Mouse (Mus musculus) C2C12 (cell line): ENCODE results near the gene Aebp1. TPM values are rescaled to one million over a fixed set of nuclear protein-coding genes. Genes with fewer than 3 reads are reported as not detected.

ENCODE experiments used
- H3K27me3 ChIP-seq: one replicate; pipeline ENCODE4 v1.6.1; 2011; ENCODE audit not compliant: control insufficient read depth, insufficient read depth, insufficient read length
- H3K36me3 ChIP-seq: one replicate; pipeline ENCODE4 v1.6.1; 2011; ENCODE audit not compliant: control insufficient read depth, insufficient read depth
- H3K4me3 ChIP-seq: one replicate; pipeline ENCODE4 v1.5.1; 2011; ENCODE audit warnings: mild to moderate bottlenecking, control low read depth; ENCODE audit not compliant: poor library complexity, insufficient read depth, severe bottlenecking
- H3K79me2 ChIP-seq: one replicate; pipeline ENCODE4 v1.6.1; 2011; ENCODE audit not compliant: control insufficient read depth, insufficient read depth
- H3K79me3 ChIP-seq: one replicate; pipeline ENCODE4 v1.6.1; 2011; ENCODE audit warnings: low read depth, control low read depth
- H3ac ChIP-seq: one replicate; pipeline ENCODE3; 2011; ENCODE audit warnings: low read depth; ENCODE audit not compliant: control insufficient read depth, insufficient read length
- CEBPB ChIP-seq: IDR thresholded peaks from one replicate; pipeline ENCODE4 v1.6.1; 2011; ENCODE audit warnings: low read depth, mild to moderate bottlenecking, control low read depth, moderate library complexity
- CTCF ChIP-seq: IDR thresholded peaks from one replicate; pipeline ENCODE4 v1.5.1; 2011; ENCODE audit not compliant: control insufficient read depth, insufficient read depth, insufficient read length
- FOSL1 ChIP-seq: IDR thresholded peaks from one replicate; pipeline ENCODE4 v1.8.0; 2011; ENCODE audit warnings: mild to moderate bottlenecking, low read length; ENCODE audit not compliant: poor library complexity, insufficient read depth, severe bottlenecking
- MAX ChIP-seq: IDR thresholded peaks from one replicate; pipeline ENCODE4 v1.6.1; 2011; ENCODE audit warnings: mild to moderate bottlenecking, control low read depth
- MYOD1 ChIP-seq: IDR thresholded peaks from one replicate; pipeline ENCODE4 v1.6.1; 2011; ENCODE audit warnings: low read depth; ENCODE audit not compliant: control insufficient read depth, insufficient read length
- MYOG ChIP-seq: IDR thresholded peaks from one replicate; pipeline ENCODE4 v1.6.1; 2011; ENCODE audit not compliant: control insufficient read depth, insufficient read length; ENCODE audit errors: extremely low read depth
- USF1 ChIP-seq: IDR thresholded peaks from one replicate; pipeline ENCODE4 v1.6.1; 2011; ENCODE audit warnings: low read depth, mild to moderate bottlenecking, control low read depth, moderate library complexity
- polyA plus RNA-seq: library from polyadenylated mRNA; unstranded; fragments of >200 nt; fragmentation: generic; extraction: Trizol; gene quantifications from one replicate; pipeline ENCODE4 v1.2.1, GENCODE M21; 2012; ENCODE audit warnings: missing spikeins

Aebp1 gene
- polyA plus RNA-seq, 1 experiment = 121 TPM

- Histone ChIP-seq H3K79me3 (peaks cover 11% of the 10 kb centered on the region), H3K79me2 (peaks cover 25% of the 10 kb centered on the region), H3K4me3 (no peak overlapping the region), H3ac (no peak overlapping the region), H3K27me3 (no peaks in the 10 kb centered on the region), H3K36me3 (peaks cover 98% of the 10 kb centered on the region)
- TF ChIP-seq MYOD1 = no peak
- TF ChIP-seq MAX = no peak
- no peak for TF ChIP-seq USF1
- TF ChIP-seq CTCF = no peak
- no peak for TF ChIP-seq MYOG
- no peak for TF ChIP-seq FOSL1
- TF ChIP-seq CEBPB = no peak
These were observed 6.6 kb downstream of the Aebp1 start for GRCm38 (mm10) chr11:5868324-5868723.

DNA sequence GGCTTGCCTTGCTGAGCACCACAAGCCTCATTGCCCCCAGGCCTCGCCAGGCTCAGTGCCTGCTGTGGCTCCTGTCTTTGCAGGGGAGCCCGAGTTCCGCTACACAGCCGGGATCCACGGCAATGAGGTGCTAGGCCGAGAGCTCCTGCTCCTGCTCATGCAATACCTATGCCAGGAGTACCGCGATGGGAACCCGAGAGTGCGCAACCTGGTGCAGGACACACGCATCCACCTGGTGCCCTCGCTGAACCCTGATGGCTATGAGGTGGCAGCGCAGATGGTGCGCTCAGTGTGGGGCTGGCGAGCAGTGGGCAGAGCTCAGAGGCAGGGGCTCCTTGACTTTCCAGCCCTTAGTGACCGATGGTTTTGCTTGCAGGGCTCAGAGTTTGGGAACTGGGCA is 7.6 kb downstream of the Aebp1 start:
- no peak overlapping the region for H3K4me3 ChIP-seq
- H3K36me3 ChIP-seq = peaks cover 98% of the 10 kb centered on the region
- peaks cover 15% of the 10 kb centered on the region for H3K79me2 ChIP-seq
- H3K27me3 ChIP-seq = no peaks in the 10 kb centered on the region
- TF ChIP-seq CTCF (no peak), FOSL1 (no peak), MYOD1 (no peak), USF1 (no peak), MAX (no peak), MYOG (no peak), CEBPB (no peak)
- H3ac ChIP-seq = no peak overlapping the region
- peaks cover 6% of the 10 kb centered on the region for H3K79me3 ChIP-seq

- H3K79me3 ChIP-seq = peaks cover 2% of the 10 kb centered on the region
- H3K4me3 ChIP-seq = no peak overlapping the region
- H3K27me3 ChIP-seq = no peaks in the 10 kb centered on the region
- peaks cover 8% of the 10 kb centered on the region for H3K79me2 ChIP-seq
- H3ac ChIP-seq = no peak overlapping the region
- peaks cover 98% of the 10 kb centered on the region for H3K36me3 ChIP-seq
- TF ChIP-seq MYOD1 (no peak), FOSL1 (no peak), MYOG (no peak), USF1 (no peak), MAX (no peak), CEBPB (no peak), CTCF (no peak)
These were observed 8.3 kb downstream of the Aebp1 start for GRCm38 (mm10) chr11:5870069-5870468.

DNA sequence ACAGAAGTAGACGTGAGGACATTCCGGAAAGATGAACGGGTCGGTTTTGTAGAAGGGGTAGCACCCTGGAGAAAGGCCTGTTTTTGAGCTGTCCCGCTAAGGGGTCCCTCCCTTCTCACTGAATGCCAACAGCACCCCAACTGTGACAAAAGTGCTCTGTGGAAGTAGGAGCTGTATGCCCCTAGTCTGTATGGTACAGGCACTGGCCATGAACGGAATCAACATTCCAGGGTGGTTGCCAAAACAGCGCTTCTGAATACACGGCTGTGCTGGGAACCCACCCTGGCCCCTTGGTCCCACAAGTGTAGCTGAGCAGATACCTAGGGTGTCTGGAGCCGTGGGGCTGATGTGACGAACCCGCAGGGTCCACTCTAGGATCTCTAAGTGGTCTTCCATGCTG is 11.0 kb downstream of the Aebp1 start:
- Histone ChIP-seq H3K79me3 (peaks cover 9% of the 10 kb centered on the region), H3K36me3 (peaks cover 88% of the 10 kb centered on the region), H3K4me3 (no peak overlapping the region), H3K79me2 (peaks cover 21% of the 10 kb centered on the region), H3ac (no peak overlapping the region), H3K27me3 (no peaks in the 10 kb centered on the region)
- no peak for TF ChIP-seq MAX
- TF ChIP-seq CTCF = no peak
- TF ChIP-seq MYOG = no peak
- TF ChIP-seq USF1 = no peak
- TF ChIP-seq CEBPB = no peak
- no peak for TF ChIP-seq FOSL1
- TF ChIP-seq MYOD1 = no peak

DNA sequence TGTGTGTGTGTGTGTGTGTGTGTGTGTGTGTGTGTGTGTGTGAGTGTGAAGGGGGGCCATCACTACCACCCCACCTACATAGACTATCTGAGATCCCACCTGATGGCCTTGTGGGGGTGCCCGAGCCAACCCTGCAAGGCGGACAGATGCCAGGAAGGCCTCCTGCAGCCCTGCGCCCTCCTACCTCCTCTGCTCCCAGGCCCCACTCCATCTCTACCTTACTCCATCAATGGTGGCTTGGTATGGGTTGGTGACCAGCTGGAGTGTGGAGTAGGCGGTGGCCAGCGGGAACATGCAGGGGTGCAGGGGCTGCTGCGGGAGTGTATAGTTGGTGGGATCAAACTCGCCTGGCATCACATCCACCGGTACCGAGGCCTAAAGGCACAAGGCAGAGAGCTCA is 11.4 kb downstream of the Aebp1 start:
- Histone ChIP-seq H3K79me2 (peaks cover 23% of the 10 kb centered on the region), H3ac (no peak overlapping the region), H3K79me3 (peaks cover 9% of the 10 kb centered on the region), H3K4me3 (no peak overlapping the region), H3K27me3 (no peaks in the 10 kb centered on the region), H3K36me3 (peaks cover 83% of the 10 kb centered on the region)
- TF ChIP-seq CEBPB (no peak), MYOD1 (no peak), MYOG (no peak)

DNA sequence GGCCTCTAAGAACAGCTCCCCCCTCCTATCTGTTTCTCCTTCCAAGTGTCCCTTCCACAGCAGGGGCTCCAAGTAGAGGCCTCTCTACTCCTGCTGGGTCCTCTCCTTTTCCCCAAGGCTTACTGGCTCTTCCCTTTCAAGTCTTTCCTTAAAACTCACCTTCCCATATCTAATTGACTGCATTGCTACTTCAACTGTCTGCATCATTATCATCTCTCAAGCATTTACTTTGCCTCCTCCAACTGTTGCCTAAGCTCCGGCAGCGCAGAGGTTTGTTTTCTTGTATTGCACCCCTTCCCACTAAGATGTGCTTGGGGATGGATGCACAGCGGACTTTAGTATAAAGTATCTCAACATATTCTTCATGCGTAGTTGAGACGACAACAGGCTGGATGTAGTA is 15.7 kb downstream of the Aebp1 start:
- peaks cover 23% of the 10 kb centered on the region for H3K79me2 ChIP-seq
- peaks cover 9% of the 10 kb centered on the region for H3K79me3 ChIP-seq
- peaks cover 41% of the 10 kb centered on the region for H3K36me3 ChIP-seq
- H3ac ChIP-seq = peak overlapping the region; percentile 39
- no peak for TF ChIP-seq CTCF
- no peak for TF ChIP-seq CEBPB
- TF ChIP-seq FOSL1 = no peak
- no peak for TF ChIP-seq USF1
- no peak for TF ChIP-seq MYOG
- no peak for TF ChIP-seq MAX
- TF ChIP-seq MYOD1 = no peak
- H3K27me3 ChIP-seq = no peaks in the 10 kb centered on the region
- H3K4me3 ChIP-seq = peak overlapping the region; percentile 58
